Mouse (Mus musculus) lung, embryonic 15.5 days (tissue): Measurements from ENCODE around the gene Fkrp. TPM values are rescaled to one million over a fixed set of nuclear protein-coding genes. Genes with fewer than 3 reads are reported as not detected.

ENCODE experiments used
- ATAC-seq: fragments of 200-750 bp; cut with Nextera tagmentation; 2 replicates; pipeline ENCODE4 v1.8.0; 2017; ENCODE audit warnings: moderate number of reproducible peaks, borderline replicate concordance; ENCODE audit not compliant: low FRiP score, low TSS enrichment; ENCODE audit errors: extremely low read depth
- H3K27ac ChIP-seq: fragments of 300-500 bp; sonication (generic); 2 replicates; pipeline ENCODE4 v1.5.1; 2015; ENCODE audit warnings: moderate library complexity, mild to moderate bottlenecking, inconsistent platforms
- H3K27me3 ChIP-seq: fragments of 300-500 bp; sonication (generic); 2 replicates; pipeline ENCODE4 v1.6.1; 2015; ENCODE audit warnings: inconsistent platforms
- H3K36me3 ChIP-seq: fragments of 300-500 bp; sonication (generic); 2 replicates; pipeline ENCODE4 v1.6.1; 2015; ENCODE audit warnings: inconsistent platforms
- H3K4me1 ChIP-seq: fragments of 300-500 bp; sonication (generic); 2 replicates; pipeline ENCODE4 v1.6.1; 2015; ENCODE audit warnings: inconsistent platforms
- H3K4me2 ChIP-seq: fragments of 300-500 bp; sonication (generic); 2 replicates; pipeline ENCODE4 v1.6.1; 2015; ENCODE audit warnings: inconsistent platforms, mild to moderate bottlenecking, moderate library complexity
- H3K4me3 ChIP-seq: fragments of 300-500 bp; sonication (generic); 2 replicates; pipeline ENCODE4 v1.5.1; 2015; ENCODE audit warnings: mild to moderate bottlenecking, inconsistent platforms
- H3K9ac ChIP-seq: fragments of 300-500 bp; sonication (generic); 2 replicates; pipeline ENCODE4 v1.6.1; 2015; ENCODE audit warnings: inconsistent platforms
- H3K9me3 ChIP-seq: fragments of 300-500 bp; sonication (generic); 2 replicates; pipeline ENCODE4 v1.6.1; 2016; ENCODE audit warnings: inconsistent platforms
- WGBS: fragments of 180-500 bp; shearing (Covaris S2); methylation state at CpG from one replicate; pipeline ENCODE4 v1.1.7; 2015; 5-methylcytosine and 5-hydroxymethylcytosine counted together
- polyA plus RNA-seq: library from polyadenylated mRNA; unstranded; fragments of >200 nt; fragmentation: Nextera tagmentation; extraction: Ambion mirVana; gene quantifications from 2 replicates; pipeline ENCODE4 v1.2.1, GENCODE M21; 2015

The Fkrp gene
- 28.9 and 30.6 TPM in 2 replicates for polyA plus RNA-seq

- peaks cover 53% of the 10 kb centered on the region for H3K4me1 ChIP-seq
- H3K9me3 ChIP-seq = no peaks in the 10 kb centered on the region
- H3K27me3 ChIP-seq = peaks cover 9% of the 10 kb centered on the region
- peak within 1 kb of the TSS; percentile 100 for H3K9ac ChIP-seq
- peak within 1 kb of the TSS; percentile 98 for H3K4me3 ChIP-seq
- H3K36me3 ChIP-seq = peaks cover 15% of the 10 kb centered on the region; the same call in 1 of the 2 replicates
- H3K27ac ChIP-seq = peak within 1 kb of the TSS; percentile 96
- peak; percentile 76 for ATAC-seq
- under 1% methylated on average over 57 of the region's 64 CpGs for WGBS
- peak within 1 kb of the TSS; percentile 88 for H3K4me2 ChIP-seq
These were observed at the start of gene Fkrp for GRCm38 (mm10) chr7:16816475-16817122. Fkrp (minus strand) TSS chr7:16816732.

GRCm38 (mm10) chr7:16859902-16860651 is 43.5 kb upstream of the Fkrp start:
- H3K27me3 ChIP-seq = no peaks in the 10 kb centered on the region
- H3K4me3 ChIP-seq = no peak overlapping the region
- H3K27ac ChIP-seq = no peak overlapping the region
- no peak for ATAC-seq
- H3K4me2 ChIP-seq = no peak overlapping the region
- no peaks in the 10 kb centered on the region for H3K4me1 ChIP-seq
- 32% methylated on average over 5 of the region's 5 CpGs for WGBS
- no peaks in the 10 kb centered on the region for H3K9me3 ChIP-seq
- H3K9ac ChIP-seq = no peak overlapping the region
- H3K36me3 ChIP-seq = peaks cover 55% of the 10 kb centered on the region

GRCm38 (mm10) chr7:16858336-16858735 is 41.8 kb upstream of the Fkrp start:
- H3K4me3 ChIP-seq = no peak overlapping the region
- H3K36me3 ChIP-seq = peaks cover 60% of the 10 kb centered on the region
- H3K9ac ChIP-seq = no peak overlapping the region
- WGBS = 29% methylated on average over 17 of the region's 17 CpGs
- no peak overlapping the region for H3K27ac ChIP-seq
- no peaks in the 10 kb centered on the region for H3K9me3 ChIP-seq
- H3K4me1 ChIP-seq = no peaks in the 10 kb centered on the region
- no peak for ATAC-seq
- H3K27me3 ChIP-seq = no peaks in the 10 kb centered on the region
- no peak overlapping the region for H3K4me2 ChIP-seq

DNA sequence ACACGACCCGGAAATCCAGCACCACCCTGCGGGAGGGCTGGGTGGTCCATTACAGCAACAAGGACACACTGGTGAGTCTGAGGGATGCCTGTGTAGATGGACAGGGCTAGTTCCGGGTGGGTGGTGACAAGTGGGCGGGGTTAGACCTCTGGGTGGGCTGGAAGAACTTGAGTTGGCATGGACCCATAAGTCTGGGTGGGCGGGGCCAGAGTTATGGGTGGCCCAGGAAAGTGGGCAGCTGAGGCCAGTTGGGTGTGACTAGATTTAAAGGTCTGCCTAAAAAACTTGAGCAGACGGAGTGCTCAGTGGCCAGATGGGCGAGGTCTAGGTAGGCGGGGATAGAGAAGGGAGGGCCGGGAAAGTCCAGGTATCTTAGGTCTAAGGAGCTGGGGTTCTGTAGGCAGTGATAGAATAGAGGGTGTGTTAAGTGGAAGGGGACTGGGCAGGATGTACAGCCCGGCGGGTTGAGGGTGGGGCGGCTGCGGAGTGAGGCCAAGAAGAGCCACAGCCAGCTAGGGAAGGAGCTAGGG is 36.8 kb upstream of the Fkrp start:
- Histone ChIP-seq H3K4me2 (no peak overlapping the region), H3K27me3 (no peaks in the 10 kb centered on the region), H3K4me3 (no peak overlapping the region), H3K9ac (no peak overlapping the region), H3K27ac (no peak overlapping the region), H3K9me3 (no peaks in the 10 kb centered on the region), H3K36me3 (peaks cover 89% of the 10 kb centered on the region), H3K4me1 (no peaks in the 10 kb centered on the region)
- 68% methylated on average over 14 of the region's 14 CpGs for WGBS
- peak; percentile 53; the same call in 1 of the 2 replicates for ATAC-seq

DNA sequence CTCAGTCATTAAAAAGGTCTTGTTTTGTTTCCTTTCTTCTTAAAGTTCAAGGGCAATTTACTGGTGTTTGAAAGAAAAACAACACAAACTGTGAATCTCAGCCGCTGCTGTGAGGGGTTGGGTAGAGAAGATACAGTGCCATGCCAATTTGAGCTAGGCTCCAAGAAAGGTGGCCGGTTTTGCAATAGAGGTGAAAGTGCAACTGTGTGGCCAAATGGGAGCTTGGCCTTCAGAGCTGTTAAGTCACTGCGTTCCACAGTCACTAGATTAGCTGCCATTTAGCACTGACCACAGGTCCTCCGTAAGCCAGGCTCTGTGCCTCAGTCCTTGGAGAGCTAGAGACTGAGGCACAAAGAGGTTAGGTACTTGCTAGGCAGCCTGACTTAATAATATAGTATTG is 35.1 kb upstream of the Fkrp start:
- WGBS = 92% methylated on average over 4 of the region's 4 CpGs
- Histone ChIP-seq H3K9me3 (no peaks in the 10 kb centered on the region), H3K27me3 (no peaks in the 10 kb centered on the region), H3K9ac (no peak overlapping the region), H3K4me2 (no peak overlapping the region), H3K4me3 (no peak overlapping the region), H3K36me3 (peaks cover 72% of the 10 kb centered on the region), H3K4me1 (no peaks in the 10 kb centered on the region), H3K27ac (no peak overlapping the region)
- ATAC-seq = no peak

- Histone ChIP-seq H3K4me3 (no peak overlapping the region), H3K4me2 (no peak overlapping the region), H3K9me3 (no peaks in the 10 kb centered on the region), H3K27ac (no peak overlapping the region), H3K27me3 (no peaks in the 10 kb centered on the region), H3K4me1 (peaks cover 22% of the 10 kb centered on the region), H3K36me3 (peaks cover 44% of the 10 kb centered on the region), H3K9ac (no peak overlapping the region)
- 37% methylated on average over 17 of the region's 17 CpGs for WGBS
- no peak for ATAC-seq
These were observed 32.0 kb upstream of the Fkrp start for GRCm38 (mm10) chr7:16848579-16848978.

DNA sequence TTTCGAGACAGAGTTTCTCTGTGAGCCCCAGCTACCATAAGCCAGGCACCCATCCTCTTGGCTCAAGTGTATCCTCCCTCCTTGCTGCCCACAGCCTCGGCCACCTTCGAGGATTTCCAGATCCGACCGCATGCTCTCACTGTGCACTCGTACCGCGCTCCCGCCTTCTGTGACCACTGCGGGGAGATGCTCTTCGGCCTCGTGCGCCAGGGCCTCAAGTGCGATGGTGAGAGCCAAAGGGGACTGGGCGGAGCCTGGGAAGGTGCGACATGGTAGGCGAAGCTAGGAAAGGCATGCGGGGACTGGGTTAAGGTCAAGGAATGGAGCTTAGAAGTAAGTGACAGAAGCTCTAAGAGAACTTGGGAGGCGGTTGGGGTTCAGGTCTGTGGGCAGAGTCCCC is 31.0 kb upstream of the Fkrp start:
- Histone ChIP-seq H3K36me3 (peaks cover 34% of the 10 kb centered on the region), H3K27ac (no peak overlapping the region), H3K4me3 (no peak overlapping the region), H3K9ac (no peak overlapping the region), H3K27me3 (no peaks in the 10 kb centered on the region), H3K4me2 (no peak overlapping the region), H3K9me3 (no peaks in the 10 kb centered on the region), H3K4me1 (peaks cover 24% of the 10 kb centered on the region)
- WGBS = 81% methylated on average over 19 of the region's 19 CpGs
- no peak for ATAC-seq

DNA sequence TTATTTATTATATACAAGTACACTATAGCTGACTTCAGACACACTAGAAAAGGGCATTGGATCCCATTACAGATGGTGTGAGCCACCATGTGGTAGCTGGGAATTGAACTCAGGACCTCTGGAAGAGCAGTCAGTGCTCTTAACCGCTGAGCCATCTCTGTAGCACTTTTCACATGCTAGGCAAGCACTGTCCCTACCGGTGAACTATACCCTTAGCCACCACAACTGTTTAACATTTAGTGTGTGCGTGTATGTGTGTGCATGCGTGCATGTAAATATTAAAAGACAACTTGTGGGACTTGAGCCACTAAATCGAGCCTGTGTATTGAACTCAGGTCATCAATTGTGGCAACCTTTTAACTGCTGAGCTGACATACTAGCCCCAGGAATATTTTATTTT is 30.2 kb upstream of the Fkrp start:
- no peak for ATAC-seq
- H3K36me3 ChIP-seq = peaks cover 27% of the 10 kb centered on the region
- no peaks in the 10 kb centered on the region for H3K27me3 ChIP-seq
- no peak overlapping the region for H3K4me3 ChIP-seq
- H3K4me2 ChIP-seq = no peak overlapping the region
- H3K9me3 ChIP-seq = no peaks in the 10 kb centered on the region
- H3K4me1 ChIP-seq = peaks cover 29% of the 10 kb centered on the region
- no peak overlapping the region for H3K9ac ChIP-seq
- WGBS = 88% methylated on average over 5 of the region's 5 CpGs
- H3K27ac ChIP-seq = no peak overlapping the region

DNA sequence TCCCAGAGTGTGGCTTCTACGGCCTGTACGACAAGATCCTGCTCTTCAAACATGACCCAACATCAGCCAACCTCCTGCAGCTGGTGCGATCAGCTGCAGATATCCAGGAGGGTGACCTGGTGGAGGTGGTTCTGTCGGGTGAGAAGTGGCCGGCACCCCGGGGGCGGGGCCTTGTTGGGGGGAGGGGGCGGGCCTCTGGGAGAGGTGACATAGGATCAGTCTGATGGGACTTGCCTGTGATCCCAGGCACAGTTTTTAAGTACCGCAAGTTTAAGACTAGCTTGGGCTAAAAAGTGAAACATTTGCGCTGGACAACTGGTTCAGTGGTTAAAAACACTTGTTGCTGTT is 29.3 kb upstream of the Fkrp start:
- WGBS = 27% methylated on average over 10 of the region's 10 CpGs
- Histone ChIP-seq H3K27ac (peak overlapping the region; percentile 90), H3K36me3 (peaks cover 30% of the 10 kb centered on the region), H3K27me3 (no peaks in the 10 kb centered on the region), H3K9me3 (no peaks in the 10 kb centered on the region), H3K4me2 (peak overlapping the region; percentile 95), H3K4me3 (peak overlapping the region; percentile 74), H3K4me1 (peaks cover 38% of the 10 kb centered on the region), H3K9ac (peak overlapping the region; percentile 74)
- no peak for ATAC-seq

GRCm38 (mm10) chr7:16845072-16845819 is 28.7 kb upstream of the Fkrp start:
- Histone ChIP-seq H3K9me3 (no peaks in the 10 kb centered on the region), H3K9ac (peak overlapping the region; percentile 74), H3K36me3 (peaks cover 30% of the 10 kb centered on the region), H3K4me2 (peak overlapping the region; percentile 95), H3K4me3 (peak overlapping the region; percentile 74), H3K27ac (peak overlapping the region; percentile 90), H3K27me3 (no peaks in the 10 kb centered on the region), H3K4me1 (peaks cover 43% of the 10 kb centered on the region)
- WGBS = 28% methylated on average over 14 of the region's 14 CpGs
- ATAC-seq = peak; percentile 4; the same call in 1 of the 2 replicates

GRCm38 (mm10) chr7:16844696-16845071 is 28.2 kb upstream of the Fkrp start:
- no peak for ATAC-seq
- peaks cover 30% of the 10 kb centered on the region for H3K36me3 ChIP-seq
- H3K4me1 ChIP-seq = peaks cover 43% of the 10 kb centered on the region
- H3K27me3 ChIP-seq = no peaks in the 10 kb centered on the region
- H3K4me2 ChIP-seq = peak overlapping the region; percentile 95
- H3K9me3 ChIP-seq = no peaks in the 10 kb centered on the region
- peak overlapping the region; percentile 74 for H3K4me3 ChIP-seq
- peak overlapping the region; percentile 90 for H3K27ac ChIP-seq
- peak overlapping the region; percentile 74 for H3K9ac ChIP-seq
- 45% methylated on average over 3 of the region's 3 CpGs for WGBS
